15 mouse cellular contexts compared by ENCODE assay signal in the genomic region with DNA sequence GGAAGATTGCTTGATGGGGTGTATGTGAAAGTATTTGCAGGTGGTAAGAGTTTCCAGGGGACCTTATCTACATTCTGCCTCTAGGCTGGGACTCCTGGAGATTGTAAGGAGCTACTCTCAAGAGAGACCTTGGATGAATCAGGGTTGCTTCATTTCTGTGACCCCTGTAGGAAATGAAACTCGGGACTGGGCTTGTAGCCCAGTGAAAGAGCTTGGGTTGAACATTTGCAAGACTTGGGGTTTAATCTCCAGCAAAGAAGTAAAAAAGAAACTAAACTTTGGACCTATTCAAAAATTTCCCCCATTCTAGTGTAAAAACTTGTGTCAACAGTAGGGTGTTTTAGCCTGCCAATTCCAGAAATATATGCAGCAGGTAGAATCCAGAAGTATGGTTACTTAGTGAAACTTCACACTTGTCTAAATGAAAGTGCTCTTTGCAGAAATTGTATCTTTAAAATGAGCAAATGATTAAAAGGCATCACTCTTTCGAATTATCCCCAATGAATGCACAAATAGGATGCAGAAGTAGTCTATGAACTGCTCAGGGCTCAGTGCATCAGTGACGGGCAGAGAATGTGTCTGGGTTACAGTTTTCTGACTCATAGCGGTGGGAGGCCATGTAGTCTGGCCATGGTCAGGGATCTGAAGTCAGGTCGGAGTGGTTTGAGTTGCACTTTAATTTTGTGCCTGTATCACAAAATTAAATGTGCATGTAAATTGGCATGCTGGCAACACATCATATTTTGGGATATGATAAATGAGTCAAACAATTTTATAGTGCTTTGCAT. TPM values are rescaled to one million over a fixed set of nuclear protein-coding genes. Genes with fewer than 3 reads are reported as not detected.
A peak's percentile ranks its signal among the peaks of the same experiment; 100 is the strongest.
DNase-seq lines count a peak whose midpoint lies in the region; ATAC-seq and TF ChIP-seq lines count a peak whose summit lies in the region.
"Had no signal": no experiment of that assay in that cellular context is flagged by ENCODE, and none has a peak within 500 bp of the region (broad histone marks: within the 10 kb centered on the region; RNA-seq: fewer than 3 reads in every experiment).

No protein-coding gene starts in this region.

- H3K27me3 ChIP-seq in liver, postnatal 0 days (ENCODE audit: insufficient read depth, low read length) = no peaks in the 10 kb centered on the region
- H3K27me3 ChIP-seq in liver, embryonic 12.5 days (replicated peaks) = no peaks in the 10 kb centered on the region
- H3K27me3 ChIP-seq: embryonic facial prominence, embryonic 12.5 days; heart, embryonic 15.5 days; intestine, embryonic 15.5 days had no signal

- TF ChIP-seq EP300 in liver, postnatal 0 days (IDR thresholded peaks at IDR 0.05; ENCODE audit: low read depth) = no peak

- intact Hi-C loops in heart, postnatal 25 days (cut with DNase I) = no loop called here

- 0 out of 2 replicates have a peak overlapping the region, but pooled peaks have one; percentile 18 for H3K27ac ChIP-seq in liver, postnatal 0 days (ENCODE audit: low read depth)
- H3K27ac ChIP-seq in liver, embryonic 12.5 days = no peak overlapping the region
- no peak overlapping the region for H3K27ac ChIP-seq in layer of hippocampus, adult 2 months
- H3K27ac ChIP-seq: embryonic facial prominence, embryonic 12.5 days; heart, embryonic 15.5 days; intestine, embryonic 15.5 days; liver, embryonic 14.5 days had no signal

- peaks cover 15% of the 10 kb centered on the region for H3K4me1 ChIP-seq in liver, postnatal 0 days (ENCODE audit: insufficient read depth)
- peaks cover 30% of the 10 kb centered on the region for H3K4me1 ChIP-seq in liver, embryonic 12.5 days
- H3K4me1 ChIP-seq: embryonic facial prominence, embryonic 12.5 days; heart, embryonic 15.5 days; intestine, embryonic 15.5 days had no signal

- peaks cover 12% of the 10 kb centered on the region for H3K36me3 ChIP-seq in liver, postnatal 0 days (replicated peaks; ENCODE audit: insufficient read depth, low read length)
- peaks cover 56% of the 10 kb centered on the region for H3K36me3 ChIP-seq in liver, embryonic 12.5 days
- H3K36me3 ChIP-seq: heart, embryonic 15.5 days; intestine, embryonic 15.5 days had no signal

- ATAC-seq in liver, postnatal 0 days = no peak
- no peak for ATAC-seq in liver, embryonic 12.5 days
- ATAC-seq: forebrain, postnatal 0 days; intestine, embryonic 15.5 days had no signal

- H3K4me2 ChIP-seq in liver, postnatal 0 days (ENCODE audit: low read depth, low read length) = no peak overlapping the region
- no peak overlapping the region for H3K4me2 ChIP-seq in liver, embryonic 12.5 days
- H3K4me2 ChIP-seq: embryonic facial prominence, embryonic 12.5 days; heart, embryonic 15.5 days; intestine, embryonic 15.5 days had no signal

- no peaks in the 10 kb centered on the region for H3K9me3 ChIP-seq in liver, postnatal 0 days (ENCODE audit: low read length)
- no peaks in the 10 kb centered on the region for H3K9me3 ChIP-seq in liver, embryonic 12.5 days (replicated peaks)
- H3K9me3 ChIP-seq: embryonic facial prominence, embryonic 12.5 days; heart, embryonic 15.5 days; intestine, embryonic 15.5 days had no signal

- DNase-seq in heart, adult 8-10 months (ENCODE audit: low spot score) = peak; percentile 10
- no peak for DNase-seq in heart, postnatal 25 days (ENCODE audit: low spot score)
- DNase-seq in liver, postnatal 0 days = no peak
- DNase-seq in kidney, postnatal 10 days = peak; percentile 30
- no peak for DNase-seq in layer of hippocampus, adult 2 months (ENCODE audit: low spot score in 2 of 2)
- DNase-seq in thymus, postnatal 36 days = no peak
- DNase-seq: cerebellum, adult 8-10 months; forebrain, postnatal 0 days; lung, postnatal 10 days; thymus, postnatal 4 days had no signal

- H3K4me3 ChIP-seq in liver, postnatal 0 days (ENCODE audit: low read depth, low read length) = no peak overlapping the region
- no peak overlapping the region for H3K4me3 ChIP-seq in liver, embryonic 12.5 days
- H3K4me3 ChIP-seq in layer of hippocampus, adult 2 months = no peak overlapping the region
- H3K4me3 ChIP-seq: embryonic facial prominence, embryonic 12.5 days; heart, embryonic 15.5 days; intestine, embryonic 15.5 days had no signal

- no peak for TF ChIP-seq CTCF in liver, postnatal 0 days (IDR thresholded peaks at IDR 0.05; ENCODE audit: low read depth)
- no peak for TF ChIP-seq CTCF in layer of hippocampus, adult 2 months (conservative IDR thresholded peaks at IDR 0.05)

- WGBS in liver, postnatal 0 days (ENCODE audit: insufficient replicate concordance) = 75% methylated on average over 5 of the region's 5 CpGs
- 84% methylated on average over 5 of the region's 5 CpGs for WGBS in liver, embryonic 12.5 days (ENCODE audit: insufficient replicate concordance)

- no peak overlapping the region for H3K9ac ChIP-seq in liver, postnatal 0 days (replicated peaks)
- H3K9ac ChIP-seq in liver, embryonic 12.5 days = no peak overlapping the region
- H3K9ac ChIP-seq: embryonic facial prominence, embryonic 12.5 days; forebrain, postnatal 0 days; heart, embryonic 15.5 days; intestine, embryonic 15.5 days; liver, embryonic 14.5 days had no signal

RNA-seq across cellular contexts. Expression of a gene that starts 9.5 kb away (rescaled TPM):
- total RNA-seq in heart, adult 8-10 months (2022) = 100 to 1,000 TPM; 161 to 209 (median 190) TPM
- 100 to 1,000 TPM; 162 to 165 TPM for total RNA-seq in heart, postnatal 25 days (2021)
- polyA plus RNA-seq in liver, postnatal 0 days (2015; fragmentation: Nextera tagmentation; extraction: Ambion mirVana) = 55.4 and 65.0 TPM in 2 replicates
- polyA plus RNA-seq in liver, embryonic 12.5 days (2016; fragmentation: Nextera tagmentation; extraction: Ambion mirVana) = 84.6 and 86.4 TPM in 2 replicates
- 100 to 1,000 TPM; 184 to 186 TPM for total RNA-seq in layer of hippocampus, adult 2 months (2021)

RNA-seq across cellular contexts. Expression of a gene that starts 36.9 kb away (rescaled TPM):
- 10 to 100 TPM; 42.7 to 56.8 (median 49.0) TPM for total RNA-seq in heart, adult 8-10 months (2022)
- total RNA-seq in heart, postnatal 25 days (2021) = 10 to 100 TPM; 47.2 to 52.3 TPM
- polyA plus RNA-seq in liver, postnatal 0 days (2015; fragmentation: Nextera tagmentation; extraction: Ambion mirVana) = 86.4 and 90.0 TPM in 2 replicates
- 114 and 118 TPM in 2 replicates for polyA plus RNA-seq in liver, embryonic 12.5 days (2016; fragmentation: Nextera tagmentation; extraction: Ambion mirVana)
- 10 to 100 TPM; 85.1 to 86.7 TPM for total RNA-seq in layer of hippocampus, adult 2 months (2021)

Comparison
In these comparisons a context has a peak if more than half of its experiments do, and no peak if none do; other contexts are left out.
1. DNase-seq: peak in heart, adult 8-10 months (single experiment) and kidney, postnatal 10 days (single experiment); none in heart, postnatal 25 days (single experiment), liver, postnatal 0 days (single experiment), layer of hippocampus, adult 2 months (0 of 2) and thymus, postnatal 36 days (0 of 2).